Mouse (Mus musculus): ENCODE measurements around the gene Crb3.

The Crb3 gene

DNA sequence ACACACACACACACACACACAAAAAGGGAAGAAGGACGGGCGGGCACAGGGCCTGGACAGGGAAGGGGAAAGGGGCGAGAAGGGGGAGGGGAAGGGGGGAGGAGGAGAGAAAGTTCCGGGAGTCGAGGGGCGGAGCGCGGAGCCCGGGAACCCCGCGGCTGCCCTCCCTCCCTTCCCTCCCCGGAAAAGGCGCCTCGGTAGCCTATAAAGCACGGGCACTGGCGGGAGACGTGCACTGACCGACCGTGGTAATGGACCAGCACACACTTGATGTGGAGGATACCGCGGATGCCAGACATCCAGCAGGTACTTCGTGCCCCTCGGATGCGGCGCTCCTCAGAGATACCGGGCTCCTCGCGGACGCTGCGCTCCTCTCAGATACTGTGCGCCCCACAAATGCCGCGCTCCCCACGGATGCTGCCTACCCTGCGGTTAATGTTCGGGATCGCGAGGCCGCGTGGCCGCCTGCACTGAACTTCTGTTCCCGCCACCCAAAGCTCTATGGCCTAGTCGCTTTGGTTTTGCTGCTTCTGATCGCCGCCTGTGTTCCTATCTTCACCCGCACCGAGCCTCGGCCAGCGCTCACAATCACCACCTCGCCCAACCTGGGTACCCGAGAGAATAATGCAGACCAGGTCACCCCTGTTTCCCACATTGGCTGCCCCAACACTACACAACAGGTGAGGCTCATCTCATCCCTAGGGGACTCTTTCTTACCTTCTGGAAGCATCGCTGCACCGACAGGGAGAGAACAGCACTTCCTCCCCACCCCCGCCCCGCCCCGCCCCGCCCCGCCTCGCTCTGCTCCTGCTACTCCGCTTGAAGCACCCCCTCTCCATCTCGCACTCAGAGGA is 46.5 kb downstream of the Crb3 start, which contains the start of gene Tnfsf9:
Gene Tnfsf9 (plus strand): TSS at position 145 of the 854 bp plus-strand sequence.
- peak; percentile 16 to 40 for DNase-seq (ENCODE audit: low spot score in 2 of 2)

DNA sequence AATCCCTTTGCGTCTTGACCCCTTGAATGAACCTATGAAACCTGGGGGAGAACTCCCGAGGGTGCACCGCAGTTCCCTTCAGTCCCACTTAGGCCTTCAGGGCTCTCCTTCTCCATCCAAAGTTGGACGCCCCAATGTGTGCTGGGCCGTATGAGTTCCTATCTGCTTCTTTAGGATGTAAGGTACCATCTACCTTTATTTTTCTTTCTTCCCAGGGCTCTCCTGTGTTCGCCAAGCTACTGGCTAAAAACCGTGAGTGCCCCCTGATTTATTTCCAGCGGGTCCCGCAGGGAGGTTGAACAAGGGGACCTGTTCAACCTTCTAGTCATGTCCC is 47.1 kb downstream of the Crb3 start:
- no peak for DNase-seq (ENCODE audit: low spot score in 2 of 2)

DNA sequence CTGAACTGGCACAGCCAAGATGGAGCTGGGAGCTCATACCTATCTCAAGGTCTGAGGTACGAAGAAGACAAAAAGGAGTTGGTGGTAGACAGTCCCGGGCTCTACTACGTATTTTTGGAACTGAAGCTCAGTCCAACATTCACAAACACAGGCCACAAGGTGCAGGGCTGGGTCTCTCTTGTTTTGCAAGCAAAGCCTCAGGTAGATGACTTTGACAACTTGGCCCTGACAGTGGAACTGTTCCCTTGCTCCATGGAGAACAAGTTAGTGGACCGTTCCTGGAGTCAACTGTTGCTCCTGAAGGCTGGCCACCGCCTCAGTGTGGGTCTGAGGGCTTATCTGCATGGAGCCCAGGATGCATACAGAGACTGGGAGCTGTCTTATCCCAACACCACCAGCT is 48.2 kb downstream of the Crb3 start:
- no peak for DNase-seq (ENCODE audit: low spot score in 2 of 2)

DNA sequence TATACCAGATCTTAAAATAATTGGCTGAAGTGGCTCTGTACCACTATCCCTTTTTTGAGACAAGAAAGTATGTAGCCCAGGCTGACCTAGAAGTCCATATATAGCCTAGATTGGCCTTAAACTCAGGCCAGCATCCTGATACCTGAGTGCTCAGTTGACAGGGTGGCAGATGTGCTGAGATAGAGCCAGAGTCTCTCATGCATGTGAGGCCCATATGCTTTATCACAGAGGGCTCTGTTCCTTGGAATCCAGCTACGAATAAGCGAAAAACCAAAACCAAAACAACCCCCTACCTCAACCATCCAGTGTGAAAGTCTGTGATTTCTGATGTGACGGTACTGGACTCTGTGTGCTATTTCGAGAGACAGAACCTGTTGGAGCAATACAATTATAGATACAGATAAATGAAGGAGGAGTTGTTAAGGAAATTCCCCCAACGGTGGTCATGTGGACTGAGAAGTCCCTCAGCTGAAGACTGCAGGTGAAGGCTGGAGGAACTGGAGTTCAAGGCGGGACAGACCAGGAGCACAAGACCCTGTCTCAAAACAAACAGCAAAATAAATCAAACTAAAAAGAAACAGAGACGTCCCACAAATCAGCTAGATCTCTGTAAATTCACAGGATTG is 49.2 kb downstream of the Crb3 start:
- no peak for DNase-seq (ENCODE audit: low spot score in 2 of 2)

DNA sequence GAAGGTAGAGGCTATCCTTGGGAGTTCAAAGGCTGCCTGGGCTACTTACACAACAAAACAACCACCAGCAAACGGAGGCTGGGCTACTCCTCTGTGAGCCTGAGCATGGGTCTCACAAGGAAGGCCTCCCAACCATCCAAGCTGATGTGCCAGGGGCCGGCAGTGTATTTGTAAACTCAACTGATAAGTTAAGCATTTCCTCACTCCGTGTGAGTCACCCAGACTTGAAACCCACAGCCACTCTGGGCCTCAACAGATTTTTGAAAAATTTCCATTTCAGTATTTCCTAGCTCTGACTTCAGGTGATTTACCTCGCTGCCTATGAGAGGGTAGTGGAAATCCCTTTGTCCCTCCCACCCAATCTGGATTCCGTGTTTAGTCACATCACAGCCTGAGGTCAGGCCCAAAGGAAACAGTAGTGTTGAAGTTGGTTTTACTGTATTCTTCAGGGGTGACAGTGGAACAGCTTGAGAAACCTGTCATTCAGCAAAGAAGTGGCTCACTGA is 49.8 kb downstream of the Crb3 start:
- DNase-seq (ENCODE audit: low spot score in 2 of 2): no peak

DNA sequence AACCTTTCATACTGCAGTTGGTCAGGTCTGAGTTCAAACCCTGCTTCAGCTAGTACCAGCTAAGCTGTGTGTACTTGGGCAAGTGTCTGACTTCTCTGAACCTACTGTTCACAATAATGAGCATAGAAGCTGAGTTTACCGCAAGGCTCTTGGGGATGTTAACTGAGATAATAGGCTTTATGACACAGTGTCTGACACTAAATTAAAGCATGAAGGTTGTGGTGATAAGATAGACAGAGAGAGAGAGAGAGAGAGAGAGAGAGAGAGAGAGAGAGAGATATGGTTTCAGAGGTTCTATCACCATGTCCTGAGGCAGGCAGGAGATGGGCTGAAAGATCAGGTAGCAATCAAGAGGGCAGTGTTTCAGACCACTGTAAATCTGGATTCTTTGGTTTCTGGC is 51.1 kb downstream of the Crb3 start:
- DNase-seq (ENCODE audit: low spot score in 2 of 2): no peak

DNA sequence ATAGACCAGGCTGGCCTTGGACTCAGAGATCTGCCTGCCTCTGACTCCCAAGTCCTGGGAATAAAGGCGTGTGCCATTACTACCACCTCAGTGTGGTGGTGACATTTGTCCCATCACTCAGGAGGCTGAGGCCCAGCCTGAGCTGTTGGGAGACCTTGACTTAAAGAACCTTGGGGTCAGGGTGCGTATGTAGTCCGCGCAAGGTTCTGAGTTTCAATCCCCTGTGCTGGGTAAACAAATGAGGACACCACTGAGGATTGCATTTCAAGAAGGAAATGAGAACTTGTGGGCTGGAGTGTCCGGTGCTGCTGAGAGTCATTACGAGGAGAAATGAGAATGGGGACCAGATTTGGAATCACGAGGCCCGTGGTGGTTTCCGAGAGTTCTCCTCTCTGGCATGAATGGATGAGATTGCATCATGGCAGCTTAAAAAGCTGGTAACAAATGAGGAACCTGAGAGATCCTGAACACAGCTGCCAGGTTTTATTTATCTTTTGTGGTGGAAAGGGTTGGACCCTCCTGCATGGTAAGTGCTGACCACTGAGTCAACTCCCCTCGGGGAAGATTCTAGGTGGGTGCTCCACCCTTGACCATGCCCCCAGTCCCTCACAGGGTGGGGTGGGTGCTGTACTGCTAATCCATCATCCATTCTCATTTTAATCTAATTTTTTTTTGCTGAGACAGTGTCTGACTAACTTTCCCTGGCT is 54.0 kb downstream of the Crb3 start:
- no peak for DNase-seq (ENCODE audit: low spot score in 2 of 2)

All from right cerebral cortex, adult 2 months (tissue).